ENCODE assay signal across 7 mouse cellular contexts in genomic region chr4:115059871-115060270, GRCm38 (mm10). TPM values are rescaled to one million over a fixed set of nuclear protein-coding genes. Genes with fewer than 3 reads are reported as not detected.
DNase-seq lines count a peak whose midpoint lies in the region; ATAC-seq lines count a peak whose summit lies in the region.

No protein-coding gene starts in this region.

- no peaks in the 10 kb centered on the region for H3K36me3 ChIP-seq in kidney, embryonic 15.5 days

- H3K4me2 ChIP-seq in kidney, embryonic 15.5 days, result peak overlapping the region; percentile 74

- H3K27ac ChIP-seq in brown adipose tissue, adult 24 weeks (replicated peaks; ENCODE audit: low read depth, low read length), result peak overlapping the region; percentile 77
- H3K27ac ChIP-seq in kidney, embryonic 15.5 days, result peak overlapping the region; percentile 23; the same call in 1 of the 2 replicates

- DNase-seq in heart, adult 8-10 months (ENCODE audit: low spot score), result peak; percentile 51
- DNase-seq in lung, postnatal 4 days, result peak; percentile 28 to 48
- DNase-seq in right cerebral cortex, postnatal 36 days (ENCODE audit: low spot score in 2 of 2), result no peak
- DNase-seq in adrenal gland, postnatal 14 days, result no peak
- no peak for DNase-seq in cerebellum, adult 11 months

- H3K9me3 ChIP-seq in kidney, embryonic 15.5 days (replicated peaks), result no peaks in the 10 kb centered on the region

- H3K4me1 ChIP-seq in brown adipose tissue, adult 24 weeks (ENCODE audit: control insufficient read depth, insufficient read depth, insufficient read length, low read length), result no peaks in the 10 kb centered on the region
- H3K4me1 ChIP-seq in kidney, embryonic 15.5 days, result peaks cover 36% of the 10 kb centered on the region

- H3K9ac ChIP-seq in kidney, embryonic 15.5 days, result 0 out of 2 replicates have a peak overlapping the region, but pooled peaks have one; percentile 0

- no peak for ATAC-seq in kidney, embryonic 15.5 days (replicated peaks; ENCODE audit: low FRiP score)

- peak overlapping the region; percentile 50 for H3K4me3 ChIP-seq in brown adipose tissue, adult 24 weeks (ENCODE audit: insufficient read depth, low read depth, low read length)
- H3K4me3 ChIP-seq in kidney, embryonic 15.5 days (replicated peaks), result peak overlapping the region; percentile 47

- peaks cover 99% of the 10 kb centered on the region for H3K27me3 ChIP-seq in kidney, embryonic 15.5 days

- 18% methylated on average over 12 of the region's 12 CpGs for WGBS in kidney, embryonic 15.5 days

RNA-seq across cellular contexts. Expression of gene Tal1, which starts 3.6 kb away (rescaled TPM):
- 0.71 and 1.1 TPM in 2 replicates for polyA plus RNA-seq in brown adipose tissue, adult 24 weeks (2012; ENCODE audit: insufficient read depth, insufficient read length, missing spikeins)
- total RNA-seq in heart, adult 8-10 months (2022), result 1 to 10 TPM; 2.5 to 3.6 (median 2.9) TPM
- 1.1 and 1.4 TPM in 2 replicates for polyA plus RNA-seq in kidney, embryonic 15.5 days (2015; fragmentation: Nextera tagmentation; extraction: Ambion mirVana)
- 5.2 and 7.3 TPM in 2 replicates for total RNA-seq in adrenal gland, postnatal 14 days (2021)

RNA-seq across cellular contexts. Expression of gene Pdzk1ip1, which starts 28.6 kb away (rescaled TPM):
- 1.3 TPM in 1 of 2 replicates, not detected in the other for polyA plus RNA-seq in brown adipose tissue, adult 24 weeks (2012; ENCODE audit: insufficient read depth, insufficient read length, missing spikeins)
- total RNA-seq in heart, adult 8-10 months (2022), result under 1 TPM in 2 of 4 experiments, not detected in 2; 0.71 to 0.86 TPM
- 161 and 191 TPM in 2 replicates for polyA plus RNA-seq in kidney, embryonic 15.5 days (2015; fragmentation: Nextera tagmentation; extraction: Ambion mirVana)
- 0.53 and 2.4 TPM in 2 replicates for total RNA-seq in adrenal gland, postnatal 14 days (2021)

RNA-seq across cellular contexts. Expression of gene Stil, which starts 59.9 kb away (rescaled TPM):
- polyA plus RNA-seq in brown adipose tissue, adult 24 weeks (2012; ENCODE audit: insufficient read depth, insufficient read length, missing spikeins), result 0.52 TPM in 1 of 2 replicates, not detected in the other
- under 1 TPM in 1 of 4 experiments, not detected in 3; 0.26 TPM for total RNA-seq in heart, adult 8-10 months (2022)
- polyA plus RNA-seq in kidney, embryonic 15.5 days (2015; fragmentation: Nextera tagmentation; extraction: Ambion mirVana), result 12.5 and 13.1 TPM in 2 replicates
- total RNA-seq in adrenal gland, postnatal 14 days (2021), result 1.9 and 2.3 TPM in 2 replicates

Comparison
In these comparisons a context has a peak if more than half of its experiments do, and no peak if none do; other contexts are left out.
1. DNase-seq: peak in heart, adult 8-10 months (single experiment) and lung, postnatal 4 days (2 of 2); none in right cerebral cortex, postnatal 36 days (0 of 2), adrenal gland, postnatal 14 days (single experiment) and cerebellum, adult 11 months (single experiment).